Mouse (Mus musculus) heart, postnatal 0 days (tissue): ENCODE results near the gene Pgrmc2. TPM values are rescaled to one million over a fixed set of nuclear protein-coding genes. Genes with fewer than 3 reads are reported as not detected.

ENCODE experiments used
- ATAC-seq: fragments of 200-750 bp; cut with Nextera tagmentation; 2 replicates; pipeline ENCODE4 v1.8.0; 2017; ENCODE audit warnings: low read depth, moderate number of reproducible peaks, moderate library complexity; ENCODE audit not compliant: insufficient read depth
- DNase-seq: peaks from one replicate; pipeline ENCODE4 v3.0.0-alpha.2; 2016; ENCODE audit warnings: low spot score
- H3K27ac ChIP-seq: fragments of 300-500 bp; sonication (generic); 2 replicates; pipeline ENCODE4 v1.5.1; 2014; ENCODE audit warnings: low read depth, mild to moderate bottlenecking
- H3K27me3 ChIP-seq: fragments of 300-500 bp; sonication (generic); 2 replicates; pipeline ENCODE4 v1.6.1; 2014; ENCODE audit warnings: low read length, mixed read lengths; ENCODE audit not compliant: control insufficient read depth, insufficient read depth
- H3K36me3 ChIP-seq: fragments of 300-500 bp; sonication (generic); replicated peaks from 2 replicates; pipeline ENCODE4 v1.6.1; 2014; ENCODE audit warnings: low read length, mixed read lengths; ENCODE audit not compliant: control insufficient read depth, insufficient read depth
- H3K4me1 ChIP-seq: fragments of 300-500 bp; sonication (generic); 2 replicates; pipeline ENCODE4 v1.6.1; 2014; ENCODE audit warnings: antibody characterized with exemption; ENCODE audit not compliant: control insufficient read depth, insufficient read depth
- H3K4me2 ChIP-seq: fragments of 300-500 bp; sonication (generic); 2 replicates; pipeline ENCODE4 v1.6.1; 2014; ENCODE audit warnings: low read depth, mild to moderate bottlenecking, low read length, moderate library complexity
- H3K4me3 ChIP-seq: fragments of 300-500 bp; sonication (generic); 2 replicates; pipeline ENCODE4 v1.5.1; 2014; ENCODE audit warnings: low read depth, low read length
- H3K9ac ChIP-seq: fragments of 300-500 bp; sonication (generic); replicated peaks from 2 replicates; pipeline ENCODE4 v1.6.1; 2014; ENCODE audit warnings: low read depth, low read length, mixed read lengths
- H3K9me3 ChIP-seq: fragments of 300-500 bp; sonication (generic); replicated peaks from 2 replicates; pipeline ENCODE4 v1.6.1; 2016; ENCODE audit warnings: low read length; ENCODE audit not compliant: control insufficient read depth
- CTCF ChIP-seq: IDR thresholded peaks from 2 replicates; pipeline ENCODE4 v1.5.1; 2016; ENCODE audit warnings: antibody characterized with exemption, control low read depth, low read depth
- EP300 ChIP-seq: IDR thresholded peaks from 2 replicates; pipeline ENCODE4 v1.6.1; 2016; ENCODE audit warnings: antibody characterized with exemption, low read depth
- WGBS: fragments of 180-500 bp; shearing (Covaris S2); extraction: QIAGEN DNeasy Blood & Tissue Kit; methylation state at CpG from one replicate; pipeline ENCODE4 v1.1.7; 2014; 5-methylcytosine and 5-hydroxymethylcytosine counted together
- polyA plus RNA-seq: library from polyadenylated mRNA; unstranded; fragments of >200 nt; fragmentation: Nextera tagmentation; extraction: Ambion mirVana; gene quantifications from 2 replicates; pipeline ENCODE4 v1.2.1, GENCODE M21; 2015
- total RNA-seq: library from RNA; depleted of rRNA; stranded (reverse); fragments of >200 nt; gene quantifications from 2 replicates; pipeline ENCODE4 v1.2.3, GENCODE M21; 2014; ENCODE audit warnings: low replicate concordance; rRNA removed

The Pgrmc2 gene
- total RNA-seq (18.4 and 34.1 TPM in 2 replicates), polyA plus RNA-seq (29.5 and 32.1 TPM in 2 replicates)

DNA sequence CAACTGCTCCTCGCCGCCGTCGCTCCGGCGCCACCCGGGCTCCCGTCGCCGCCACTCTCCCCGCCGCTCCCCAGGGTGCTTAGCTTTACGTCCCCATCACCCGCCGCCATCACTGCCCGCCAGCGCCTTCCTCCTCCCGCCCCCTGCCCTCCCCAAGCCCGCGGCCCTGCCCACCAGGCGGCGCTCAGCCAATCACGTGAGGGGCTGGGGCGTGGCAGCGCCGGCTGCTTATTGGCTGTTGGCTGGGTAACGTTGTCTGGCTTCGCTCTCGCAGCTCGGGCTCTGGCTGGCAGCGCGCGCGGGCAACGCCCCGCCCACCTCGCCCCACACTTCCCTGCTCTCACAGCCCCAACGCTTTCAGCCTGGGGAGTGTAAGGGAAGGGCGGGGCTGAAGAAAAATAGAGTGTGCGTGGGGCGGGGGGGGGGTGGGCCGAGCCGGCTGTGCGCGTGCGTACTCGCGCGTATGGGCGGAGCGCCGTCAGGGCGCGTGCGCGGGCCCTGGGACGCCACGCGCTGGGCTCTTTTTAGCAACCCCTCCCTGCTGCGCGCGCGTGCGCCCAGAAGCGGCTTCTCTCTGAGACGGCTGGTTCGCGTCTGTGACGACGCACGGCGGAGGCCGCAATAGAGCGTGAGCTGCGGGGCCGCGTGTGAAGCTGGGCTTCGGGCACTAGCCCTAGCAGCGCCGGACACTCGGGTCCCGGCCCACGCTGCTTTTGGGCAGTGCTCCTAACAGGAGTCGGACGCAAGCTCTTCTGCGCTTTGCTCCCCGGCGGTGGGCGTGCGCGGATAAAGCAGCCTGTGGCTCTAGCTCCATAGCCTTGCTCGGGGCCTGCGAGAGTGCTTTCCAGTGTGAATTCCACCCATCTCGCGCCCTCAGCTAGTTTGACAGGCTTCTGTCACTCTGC lies at the start of gene Pgrmc2:
Pgrmc2 (minus strand) TSS at position 162 of the 905 bp plus-strand sequence.
- Histone ChIP-seq H3K9ac (peak within 1 kb of the TSS; percentile 79), H3K4me1 (peaks cover 22% of the 10 kb centered on the region), H3K4me3 (peak within 1 kb of the TSS; percentile 95), H3K9me3 (no peaks in the 10 kb centered on the region), H3K36me3 (no peaks in the 10 kb centered on the region), H3K4me2 (peak within 1 kb of the TSS; percentile 97), H3K27ac (peak within 1 kb of the TSS; percentile 96), H3K27me3 (no peaks in the 10 kb centered on the region)
- ATAC-seq (peak; percentile 97), DNase-seq (peak; percentile 99)
- under 1% methylated on average over 82 of the region's 95 CpGs for WGBS
- TF ChIP-seq CTCF (peak; percentile 53), EP300 (no peak; the same call in 1 of the 2 replicates)

DNA sequence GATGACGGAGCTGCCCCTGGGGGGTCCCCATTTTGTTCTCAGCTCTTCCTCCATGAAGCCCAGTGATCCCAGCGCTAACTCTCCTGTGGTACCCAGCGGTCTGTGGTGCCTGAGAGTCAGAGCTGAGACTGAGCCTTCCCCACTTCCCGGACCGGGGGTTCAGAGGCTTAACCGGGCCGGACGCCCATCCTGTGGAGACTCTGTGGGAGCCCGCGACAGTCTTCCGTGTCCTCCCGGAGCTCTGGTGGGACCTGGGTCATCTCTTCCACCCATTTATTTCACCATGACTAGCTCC lies 41.1 kb upstream of the Pgrmc2 start:
- Histone ChIP-seq H3K9me3 (no peaks in the 10 kb centered on the region), H3K27me3 (no peaks in the 10 kb centered on the region), H3K36me3 (no peaks in the 10 kb centered on the region), H3K4me1 (no peaks in the 10 kb centered on the region), H3K27ac (no peak overlapping the region), H3K4me2 (peak overlapping the region; percentile 15; the same call in 1 of the 2 replicates), H3K4me3 (no peak overlapping the region; the same call in 1 of the 2 replicates), H3K9ac (no peak overlapping the region)
- WGBS, result 25% methylated on average over 12 of the region's 12 CpGs
- DNase-seq (no peak), ATAC-seq (no peak)
- TF ChIP-seq EP300, result no peak
- TF ChIP-seq CTCF, result no peak

DNA sequence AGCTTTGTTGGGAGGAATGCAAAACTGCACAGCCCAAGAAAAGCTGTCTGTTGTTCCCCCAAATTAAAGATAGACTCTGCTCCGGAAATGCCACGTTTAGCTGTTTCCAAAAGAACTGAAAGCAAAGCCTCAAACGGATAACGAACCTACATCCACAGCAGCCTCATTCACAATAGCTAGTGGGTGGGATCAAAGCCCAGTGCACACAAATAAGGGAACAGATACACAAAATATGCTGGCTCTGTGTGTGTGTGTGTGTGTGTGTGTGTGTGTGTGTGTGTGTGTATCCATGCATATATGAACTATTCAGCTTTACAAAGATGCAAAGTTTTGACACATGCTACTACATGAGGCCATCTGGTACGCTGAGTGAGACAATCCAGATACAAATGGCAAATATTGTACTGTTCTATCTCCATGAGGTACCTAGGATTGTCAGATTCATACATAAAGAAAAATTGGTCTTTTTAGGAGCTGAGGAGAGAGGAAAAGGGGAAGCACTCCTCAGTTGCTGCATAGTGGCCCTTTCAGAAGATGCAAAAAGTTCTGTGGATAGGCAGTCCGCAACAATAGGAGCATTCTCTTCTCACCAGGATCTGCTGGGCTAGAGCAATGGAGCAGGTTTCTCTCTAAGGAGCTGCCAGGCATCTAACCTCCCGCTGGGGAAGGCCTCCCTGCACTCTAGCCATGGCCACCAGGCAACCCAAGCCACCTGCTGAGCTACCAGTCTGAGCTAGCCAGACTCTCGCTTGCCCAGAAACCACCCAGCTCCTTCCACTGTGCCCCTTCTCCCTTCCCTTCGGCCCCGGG lies 40.5 kb upstream of the Pgrmc2 start:
- no peak overlapping the region for H3K9ac ChIP-seq
- WGBS, result 46% methylated on average over 10 of the region's 10 CpGs
- no peak overlapping the region for H3K27ac ChIP-seq
- no peaks in the 10 kb centered on the region for H3K4me1 ChIP-seq
- TF ChIP-seq CTCF (no peak), EP300 (no peak)
- H3K36me3 ChIP-seq, result no peaks in the 10 kb centered on the region
- peak overlapping the region; percentile 15; the same call in 1 of the 2 replicates for H3K4me2 ChIP-seq
- DNase-seq, result no peak
- no peaks in the 10 kb centered on the region for H3K27me3 ChIP-seq
- H3K9me3 ChIP-seq, result no peaks in the 10 kb centered on the region
- no peak for ATAC-seq
- H3K4me3 ChIP-seq, result no peak overlapping the region; the same call in 1 of the 2 replicates

DNA sequence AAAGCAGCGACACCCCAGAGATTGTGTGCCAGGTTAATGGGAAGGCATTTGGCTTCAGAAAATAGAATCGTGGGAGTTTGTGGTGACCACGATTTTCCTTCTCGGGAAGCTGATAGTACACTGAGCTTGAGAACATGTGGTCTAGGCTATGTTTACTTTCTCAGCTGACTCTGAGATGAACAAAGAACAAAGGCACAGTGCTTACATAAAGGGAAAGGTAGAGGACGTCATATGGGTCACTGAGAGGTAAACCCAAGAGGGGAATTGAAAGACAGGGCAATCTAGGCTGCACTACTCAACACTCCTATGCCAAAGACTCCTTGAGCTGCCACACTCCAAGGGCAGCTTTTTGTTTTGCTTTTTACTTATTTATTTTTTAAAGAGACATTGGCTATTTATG lies 35.3 kb upstream of the Pgrmc2 start:
- no peak overlapping the region for H3K4me2 ChIP-seq
- H3K36me3 ChIP-seq, result no peaks in the 10 kb centered on the region
- no peak overlapping the region for H3K27ac ChIP-seq
- DNase-seq, result no peak
- WGBS, result 47% methylated on average over 5 of the region's 5 CpGs
- no peak for ATAC-seq
- TF ChIP-seq CTCF (no peak), EP300 (no peak)
- H3K27me3 ChIP-seq, result no peaks in the 10 kb centered on the region
- no peak overlapping the region for H3K4me3 ChIP-seq
- no peaks in the 10 kb centered on the region for H3K4me1 ChIP-seq
- no peaks in the 10 kb centered on the region for H3K9me3 ChIP-seq
- H3K9ac ChIP-seq, result no peak overlapping the region

DNA sequence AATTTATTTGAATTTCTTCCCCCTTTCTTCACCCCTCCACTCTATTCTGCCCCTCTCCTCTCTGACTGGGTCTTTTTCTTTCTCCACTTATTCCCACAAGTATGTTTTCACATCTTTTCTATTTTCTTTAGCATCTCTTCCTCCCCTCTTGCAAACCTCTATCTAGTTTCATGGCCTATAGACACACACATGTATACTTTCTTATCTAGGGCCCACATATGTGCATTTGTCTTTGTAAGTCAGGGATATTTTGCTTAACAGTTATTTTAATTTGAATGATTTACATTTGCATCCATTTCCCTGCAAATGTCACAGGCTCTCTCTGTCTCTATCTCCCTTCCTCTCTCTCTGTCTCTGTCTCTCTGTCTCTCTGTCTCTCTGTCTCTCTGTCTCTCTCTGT lies 34.6 kb upstream of the Pgrmc2 start:
- Histone ChIP-seq H3K4me1 (no peaks in the 10 kb centered on the region), H3K9me3 (no peaks in the 10 kb centered on the region), H3K27me3 (no peaks in the 10 kb centered on the region), H3K27ac (no peak overlapping the region), H3K4me3 (no peak overlapping the region), H3K9ac (no peak overlapping the region), H3K4me2 (no peak overlapping the region), H3K36me3 (no peaks in the 10 kb centered on the region)
- ATAC-seq (no peak), DNase-seq (no peak)
- no peak for TF ChIP-seq CTCF
